Mouse (Mus musculus) embryo, embryonic 10 days (tissue): ENCODE results near the gene Trp53i11.

Experiments
- DNase-seq: peaks from one replicate; pipeline ENCODE4 v3.0.0-alpha.2; 2015; ENCODE audit warnings: low spot score

The Trp53i11 gene

DNA sequence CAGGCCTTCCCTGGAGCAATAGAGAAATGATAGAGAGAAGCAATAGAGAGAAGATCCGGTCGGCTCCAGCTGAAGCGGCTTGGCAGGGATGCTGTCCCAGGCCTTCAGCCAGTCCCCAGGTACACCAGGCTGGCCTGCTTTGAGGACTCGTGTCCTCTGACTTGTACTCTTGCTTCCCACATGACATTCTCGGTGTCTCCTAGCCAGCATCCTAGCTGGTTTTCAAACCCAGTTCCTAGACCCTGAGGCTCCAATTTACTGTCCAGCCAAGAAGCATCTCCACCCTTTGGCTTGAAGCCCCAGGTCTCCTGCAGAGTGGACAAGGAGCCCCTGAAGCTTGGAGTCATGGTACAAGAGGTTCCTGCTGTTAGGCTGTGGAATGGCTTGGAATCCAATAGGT is 54.8 kb downstream of the Trp53i11 start:
- no peak for DNase-seq

DNA sequence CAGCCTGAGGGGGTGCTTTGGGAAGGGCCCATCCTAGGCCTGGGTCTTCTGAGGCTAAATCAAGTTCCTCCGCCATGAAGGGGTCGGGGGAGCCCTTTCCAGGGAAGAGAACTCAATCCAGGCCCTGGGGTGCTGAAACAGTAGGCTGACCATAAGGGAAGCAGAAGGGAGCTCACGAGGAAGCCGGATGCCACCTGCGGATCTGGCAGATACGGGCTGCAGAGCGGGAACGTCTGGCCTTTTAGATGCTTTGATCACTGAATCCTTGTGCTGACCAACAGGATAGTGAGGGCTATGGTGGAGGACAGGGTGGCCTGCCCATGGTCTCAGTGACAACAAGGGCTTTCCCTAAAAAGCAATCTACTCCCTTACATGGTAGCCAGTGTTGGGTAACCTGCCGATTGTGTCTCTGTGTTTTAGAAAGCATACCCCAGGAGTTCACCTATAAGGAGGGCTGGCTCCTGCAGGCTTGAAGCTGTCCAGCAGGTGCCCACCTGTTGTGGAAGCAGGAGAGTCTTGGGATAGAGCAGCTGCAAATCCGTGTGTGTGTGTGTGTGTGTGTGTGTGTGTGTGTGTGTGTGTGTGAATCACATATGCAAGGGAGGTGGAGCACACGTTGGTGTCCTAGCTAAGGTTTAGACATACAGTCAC is 56.2 kb downstream of the Trp53i11 start:
- DNase-seq: no peak

DNA sequence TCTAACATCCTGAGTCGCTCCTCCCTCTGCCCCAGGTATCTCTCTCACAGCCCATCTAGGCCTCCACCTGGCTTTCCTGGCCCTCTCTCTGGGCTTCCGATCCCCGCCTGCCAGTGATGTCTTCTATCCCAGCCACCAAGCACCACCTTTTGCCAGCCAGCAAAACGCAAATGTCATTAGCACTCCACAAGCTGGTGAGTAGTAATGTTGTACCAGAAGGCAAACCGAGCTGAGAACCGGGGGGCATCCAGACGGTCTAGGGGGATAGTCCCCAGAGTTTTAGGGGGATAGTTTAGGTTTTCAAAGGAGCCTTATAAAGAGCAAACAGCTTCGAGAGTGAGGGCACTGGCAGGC is 56.7 kb downstream of the Trp53i11 start:
- DNase-seq: no peak

DNA sequence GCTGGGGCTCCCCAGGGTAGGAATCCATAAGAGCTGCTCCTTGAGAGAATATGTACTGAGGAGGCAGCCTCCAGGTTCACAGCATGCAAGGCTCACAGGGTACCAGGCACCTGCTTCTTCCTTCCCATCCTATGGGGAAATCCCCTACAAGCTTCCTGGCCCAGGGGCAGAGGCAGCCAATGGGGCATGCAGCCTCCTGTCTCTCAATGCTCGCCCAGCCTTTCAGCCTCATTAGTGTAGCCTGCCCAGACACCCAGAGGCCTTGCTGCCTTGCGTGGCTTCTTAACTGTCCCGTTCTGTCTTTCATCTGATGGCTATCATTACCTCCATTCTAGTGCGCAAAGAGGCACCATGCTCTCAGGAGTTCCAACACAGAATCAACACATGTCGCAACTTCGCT is 61.7 kb downstream of the Trp53i11 start:
- no peak for DNase-seq

DNA sequence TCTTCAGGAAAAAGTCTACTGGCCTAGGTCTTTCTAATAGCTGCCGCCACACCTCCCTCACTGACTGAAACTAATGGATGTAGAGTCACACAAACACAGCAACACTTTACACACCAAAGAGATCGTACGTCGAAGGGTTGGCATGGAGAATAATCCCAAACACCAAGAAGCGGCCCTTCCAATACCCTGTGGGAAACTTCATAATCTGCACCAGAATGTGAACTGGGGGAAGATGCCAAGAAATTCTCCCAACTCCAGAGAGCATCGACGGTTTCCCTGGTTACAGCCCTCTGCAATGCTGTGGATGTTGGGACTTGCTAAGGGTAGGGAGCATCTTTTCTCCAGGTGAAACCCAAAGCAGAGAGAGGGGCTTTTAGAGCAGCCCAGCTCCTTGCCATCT is 63.3 kb downstream of the Trp53i11 start:
- no peak for DNase-seq
